ENCODE assay signal across 8 mouse cellular contexts in genomic region chr5:74277216-74277615, GRCm38 (mm10).
A peak's percentile ranks its signal among the peaks of the same experiment; 100 is the strongest.
DNase-seq lines count a peak whose midpoint lies in the region; ATAC-seq and TF ChIP-seq lines count a peak whose summit lies in the region.

No protein-coding gene starts in this region.

- H3K9me3 ChIP-seq in kidney, embryonic 15.5 days (replicated peaks) = no peaks in the 10 kb centered on the region
- H3K9me3 ChIP-seq in embryonic facial prominence, embryonic 14.5 days (ENCODE audit: control insufficient read depth, low read length) = no peaks in the 10 kb centered on the region
- H3K9me3 ChIP-seq in midbrain, postnatal 0 days (ENCODE audit: low read length) = no peaks in the 10 kb centered on the region

- H3K27me3 ChIP-seq in kidney, embryonic 15.5 days = no peaks in the 10 kb centered on the region
- H3K27me3 ChIP-seq in embryonic facial prominence, embryonic 14.5 days (replicated peaks; ENCODE audit: control insufficient read depth, insufficient read depth, low read length) = no peaks in the 10 kb centered on the region
- no peaks in the 10 kb centered on the region for H3K27me3 ChIP-seq in midbrain, postnatal 0 days (ENCODE audit: insufficient read depth, low read length)

- ATAC-seq in kidney, embryonic 15.5 days (replicated peaks; ENCODE audit: low FRiP score) = peak; percentile 74
- ATAC-seq in embryonic facial prominence, embryonic 14.5 days (ENCODE audit: low read depth) = no peak
- ATAC-seq in midbrain, postnatal 0 days (ENCODE audit: low FRiP score) = 0 out of 2 replicates have a peak, but pooled peaks have one; percentile 47

- peaks cover 19% of the 10 kb centered on the region for H3K4me1 ChIP-seq in kidney, embryonic 15.5 days
- H3K4me1 ChIP-seq in embryonic facial prominence, embryonic 14.5 days (ENCODE audit: control insufficient read depth, insufficient read depth, low read length) = peaks cover 19% of the 10 kb centered on the region
- H3K4me1 ChIP-seq in midbrain, postnatal 0 days (ENCODE audit: insufficient read depth, low read length) = no peaks in the 10 kb centered on the region; the same call in 1 of the 2 replicates

- H3K9ac ChIP-seq in kidney, embryonic 15.5 days = no peak overlapping the region
- peak overlapping the region; percentile 25; the same call in 1 of the 2 replicates for H3K9ac ChIP-seq in embryonic facial prominence, embryonic 14.5 days (ENCODE audit: low read depth, low read length)
- no peak overlapping the region for H3K9ac ChIP-seq in midbrain, postnatal 0 days (replicated peaks; ENCODE audit: low read length, poor library complexity, severe bottlenecking)

- H3K27ac ChIP-seq in kidney, embryonic 15.5 days = peak overlapping the region; percentile 54
- H3K27ac ChIP-seq in embryonic facial prominence, embryonic 14.5 days (replicated peaks; ENCODE audit: low read depth, low read length) = peak overlapping the region; percentile 67
- no peak overlapping the region for H3K27ac ChIP-seq in midbrain, postnatal 0 days (ENCODE audit: low read depth, low read length)

- no peak overlapping the region for H3K4me2 ChIP-seq in kidney, embryonic 15.5 days
- H3K4me2 ChIP-seq in embryonic facial prominence, embryonic 14.5 days (ENCODE audit: low read depth, low read length) = no peak overlapping the region
- no peak overlapping the region for H3K4me2 ChIP-seq in midbrain, postnatal 0 days (ENCODE audit: low read depth, low read length, poor library complexity, severe bottlenecking)

- no peak overlapping the region for H3K4me3 ChIP-seq in kidney, embryonic 15.5 days (replicated peaks)
- no peak overlapping the region for H3K4me3 ChIP-seq in embryonic facial prominence, embryonic 14.5 days (ENCODE audit: low read depth, low read length)
- no peak overlapping the region for H3K4me3 ChIP-seq in midbrain, postnatal 0 days (ENCODE audit: low read depth, low read length)

- no peak for DNase-seq in kidney, postnatal 14 days
- DNase-seq in embryonic facial prominence, embryonic 14.5 days (ENCODE audit: low spot score) = no peak
- peak; percentile 68 for DNase-seq in layer of hippocampus, adult 11-12 months (ENCODE audit: low spot score)
- DNase-seq in midbrain, postnatal 0 days (ENCODE audit: low spot score) = no peak
- DNase-seq in yolk sac, embryonic 10.5 days (ENCODE audit: low spot score) = no peak
- no peak for DNase-seq in urinary bladder, postnatal 36 days (ENCODE audit: low spot score in 2 of 2)
- no peak for DNase-seq in cerebellum, postnatal 36 days

- WGBS in kidney, embryonic 15.5 days = 76% methylated on average over 5 of the region's 5 CpGs
- WGBS in embryonic facial prominence, embryonic 14.5 days = 71% methylated on average over 5 of the region's 5 CpGs
- 87% methylated on average over 5 of the region's 5 CpGs for WGBS in midbrain, postnatal 0 days

- H3K36me3 ChIP-seq in kidney, embryonic 15.5 days = no peaks in the 10 kb centered on the region
- no peaks in the 10 kb centered on the region for H3K36me3 ChIP-seq in embryonic facial prominence, embryonic 14.5 days (ENCODE audit: control insufficient read depth, insufficient read depth, low read length)
- H3K36me3 ChIP-seq in midbrain, postnatal 0 days (ENCODE audit: insufficient read depth, low read length) = no peaks in the 10 kb centered on the region

- no peak for TF ChIP-seq CTCF in midbrain, postnatal 0 days (IDR thresholded peaks at IDR 0.05)
